Mouse (Mus musculus) ES-Bruce4 (cell line): ENCODE data around the gene Cdc25b. TPM values are rescaled to one million over a fixed set of nuclear protein-coding genes. Genes with fewer than 3 reads are reported as not detected.

Experiments used
- H3K27ac ChIP-seq: 2 replicates; pipeline ENCODE4 v1.5.1; 2012; ENCODE audit warnings: low read length, inconsistent platforms; ENCODE audit not compliant: insufficient read depth
- H3K27me3 ChIP-seq: 2 replicates; pipeline ENCODE4 v1.6.1; 2012; ENCODE audit warnings: mild to moderate bottlenecking, low read length, inconsistent platforms; ENCODE audit not compliant: control insufficient read depth, poor library complexity, insufficient read depth, severe bottlenecking
- H3K36me3 ChIP-seq: 2 replicates; pipeline ENCODE4 v1.6.1; 2012; ENCODE audit warnings: inconsistent platforms, mild to moderate bottlenecking, low read length, moderate library complexity; ENCODE audit not compliant: control insufficient read depth, poor library complexity, insufficient read depth, severe bottlenecking
- H3K4me1 ChIP-seq: one replicate; pipeline ENCODE4 v1.8.1; 2011; ENCODE audit warnings: low read length; ENCODE audit not compliant: control insufficient read depth, insufficient read depth
- H3K4me3 ChIP-seq: 2 replicates; pipeline ENCODE4 v1.5.1; 2011; ENCODE audit warnings: low read depth, mild to moderate bottlenecking, low read length
- H3K9ac ChIP-seq: 2 replicates; pipeline ENCODE4 v1.6.1; 2012; ENCODE audit warnings: low read depth, mild to moderate bottlenecking, inconsistent platforms; ENCODE audit not compliant: poor library complexity, severe bottlenecking
- H3K9me3 ChIP-seq: replicated peaks from 2 replicates; pipeline ENCODE4 v1.6.1; 2012; ENCODE audit warnings: mild to moderate bottlenecking, low read length, inconsistent platforms; ENCODE audit not compliant: control insufficient read depth, poor library complexity, insufficient read depth, severe bottlenecking
- CTCF ChIP-seq: IDR thresholded peaks from one replicate; pipeline ENCODE4 v1.8.1; 2011; ENCODE audit warnings: low read depth, low read length
- EP300 ChIP-seq: IDR thresholded peaks from 2 replicates; pipeline ENCODE4 v1.6.1; 2011; ENCODE audit warnings: low read depth, low read length; ENCODE audit not compliant: insufficient read depth
- POLR2A ChIP-seq: IDR thresholded peaks from one replicate; pipeline ENCODE4 v1.8.1; 2011; ENCODE audit warnings: low read length; ENCODE audit not compliant: insufficient read depth
- polyA plus RNA-seq: library from polyadenylated mRNA; stranded (reverse); fragments of >200 nt; gene quantifications from 2 replicates; pipeline ENCODE4 v1.2.4, GENCODE M21; 2011; ENCODE audit warnings: low read depth; ENCODE audit not compliant: missing spikeins, insufficient read depth, insufficient read length

Gene Cdc25b
- polyA plus RNA-seq, 1 experiment: 28.8 TPM

GRCm38 (mm10) chr2:131190344-131191004 lies 3.7 kb downstream of the Cdc25b start:
- no peak overlapping the region for H3K4me3 ChIP-seq
- H3K9ac ChIP-seq: no peak overlapping the region
- no peaks in the 10 kb centered on the region for H3K9me3 ChIP-seq
- TF ChIP-seq EP300: peak; percentile 56; the same call in 1 of the 2 replicates
- no peak for TF ChIP-seq POLR2A
- H3K36me3 ChIP-seq: no peaks in the 10 kb centered on the region
- H3K27ac ChIP-seq: no peak overlapping the region
- peaks cover 3% of the 10 kb centered on the region for H3K4me1 ChIP-seq
- H3K27me3 ChIP-seq: no peaks in the 10 kb centered on the region

DNA sequence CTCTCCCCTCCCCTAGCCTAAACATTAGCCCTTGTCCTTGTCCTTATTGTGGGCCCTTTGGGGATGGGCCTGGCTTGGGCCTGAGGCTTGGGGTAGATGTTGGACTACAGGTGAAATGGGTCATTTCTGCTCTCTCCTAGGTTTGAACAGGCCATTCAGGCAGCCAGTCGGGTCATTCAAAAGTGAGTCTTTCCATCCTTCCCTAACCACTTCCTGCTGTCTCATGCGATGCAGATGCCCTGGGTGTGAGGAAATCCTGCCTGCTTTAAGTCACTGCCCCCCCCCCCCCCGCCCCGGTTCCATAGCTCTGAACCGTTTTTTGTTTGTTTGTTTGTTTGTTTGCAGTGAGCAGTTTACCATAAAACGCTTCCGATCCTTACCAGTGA lies 4.2 kb downstream of the Cdc25b start:
- Histone ChIP-seq H3K27me3 (no peaks in the 10 kb centered on the region), H3K4me3 (no peak overlapping the region), H3K36me3 (no peaks in the 10 kb centered on the region), H3K9me3 (no peaks in the 10 kb centered on the region), H3K27ac (no peak overlapping the region), H3K4me1 (peaks cover 3% of the 10 kb centered on the region), H3K9ac (no peak overlapping the region)
- no peak for TF ChIP-seq CTCF
- no peak for TF ChIP-seq POLR2A
- TF ChIP-seq EP300: no peak

- no peak for TF ChIP-seq POLR2A
- no peak for TF ChIP-seq EP300
- TF ChIP-seq CTCF: no peak
These were observed 10.0 kb downstream of the Cdc25b start for GRCm38 (mm10) chr2:131196606-131197316.

DNA sequence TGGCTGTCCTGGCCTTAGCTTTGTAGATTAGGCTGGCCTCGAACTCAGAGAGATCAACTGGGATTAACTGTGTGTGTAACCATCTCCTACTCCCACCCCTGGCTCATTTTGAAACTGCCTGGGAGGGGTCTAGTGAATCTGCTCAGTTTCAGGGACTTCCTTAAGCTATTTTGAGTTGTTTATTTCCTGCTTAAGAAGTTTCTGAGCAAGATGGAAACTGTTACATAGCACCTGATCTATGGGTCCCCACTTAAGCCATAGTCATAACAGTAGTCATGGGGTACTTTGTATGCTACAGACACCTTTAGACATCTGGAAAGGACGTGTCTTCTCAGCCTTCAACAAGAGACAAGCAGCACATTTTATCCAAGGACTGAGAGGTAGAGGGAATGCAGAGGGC lies 14.0 kb downstream of the Cdc25b start:
- Histone ChIP-seq H3K27me3 (no peaks in the 10 kb centered on the region), H3K4me3 (no peak overlapping the region), H3K36me3 (no peaks in the 10 kb centered on the region), H3K4me1 (peaks cover 3% of the 10 kb centered on the region), H3K27ac (no peak overlapping the region), H3K9me3 (no peaks in the 10 kb centered on the region), H3K9ac (no peak overlapping the region)
- no peak for TF ChIP-seq EP300
- TF ChIP-seq CTCF: no peak
- no peak for TF ChIP-seq POLR2A

More at GRCm38 (mm10) chr2:131196606-131197316, 10.0 kb downstream of the Cdc25b start:
- peaks cover 1% of the 10 kb centered on the region for H3K4me1 ChIP-seq
- H3K9ac ChIP-seq: no peak overlapping the region
- H3K27ac ChIP-seq: no peak overlapping the region
- H3K27me3 ChIP-seq: no peaks in the 10 kb centered on the region
- H3K9me3 ChIP-seq: no peaks in the 10 kb centered on the region
- no peaks in the 10 kb centered on the region for H3K36me3 ChIP-seq
- H3K4me3 ChIP-seq: no peak overlapping the region

DNA sequence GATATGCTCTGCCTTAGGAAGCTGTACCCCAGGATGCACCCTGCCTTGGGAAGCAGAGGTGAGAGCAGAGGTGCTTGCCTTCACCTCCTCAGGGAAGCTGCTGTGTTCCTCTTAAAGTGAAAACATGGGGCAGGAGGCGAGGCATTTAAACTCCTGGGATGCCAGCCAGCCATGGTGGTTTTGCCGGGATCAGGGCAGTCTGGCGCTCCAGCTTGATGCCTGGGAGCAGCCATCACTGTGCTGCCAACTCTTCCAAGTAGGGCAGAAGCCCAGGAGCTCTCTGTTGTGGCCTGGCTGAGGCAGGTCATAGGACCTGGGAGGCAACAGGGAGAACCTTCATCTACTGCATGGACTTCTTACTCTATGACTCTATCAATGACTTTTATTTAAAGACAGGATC lies 14.5 kb downstream of the Cdc25b start:
- Histone ChIP-seq H3K9me3 (no peaks in the 10 kb centered on the region), H3K27me3 (no peaks in the 10 kb centered on the region), H3K9ac (no peak overlapping the region), H3K27ac (no peak overlapping the region), H3K4me1 (peaks cover 3% of the 10 kb centered on the region), H3K4me3 (no peak overlapping the region), H3K36me3 (no peaks in the 10 kb centered on the region)
- TF ChIP-seq EP300 (no peak), POLR2A (no peak), CTCF (no peak)

GRCm38 (mm10) chr2:131203816-131204409 lies 17.2 kb downstream of the Cdc25b start:
- H3K36me3 ChIP-seq: no peaks in the 10 kb centered on the region
- H3K27ac ChIP-seq: no peak overlapping the region
- no peak for TF ChIP-seq POLR2A
- no peak for TF ChIP-seq EP300
- TF ChIP-seq CTCF: no peak
- H3K4me3 ChIP-seq: no peak overlapping the region
- no peaks in the 10 kb centered on the region for H3K9me3 ChIP-seq
- peaks cover 2% of the 10 kb centered on the region for H3K4me1 ChIP-seq
- no peaks in the 10 kb centered on the region for H3K27me3 ChIP-seq
- no peak overlapping the region for H3K9ac ChIP-seq
